Mouse (Mus musculus) spleen, adult 2 months (tissue): ENCODE measurements around the gene 9230112D13Rik. TPM values are rescaled to one million over a fixed set of nuclear protein-coding genes. Genes with fewer than 3 reads are reported as not detected.
A peak's percentile ranks its signal among the peaks of the same experiment; 100 is the strongest.

ENCODE experiments used
- DNase-seq, 2 experiments: peaks; one replicate each; pipeline versions ENCODE4 v3.0.0 to v3.0.0-alpha.2; 2012 to 2021; ENCODE audit warnings: low spot score in 2 of 2, low read depth in 1 of 2
- H3K27ac ChIP-seq: fragments of 200-500 bp; 2 replicates; pipeline ENCODE4 v1.5.1; 2012; ENCODE audit warnings: low read length, inconsistent platforms; ENCODE audit not compliant: insufficient read depth
- H3K27me3 ChIP-seq: fragments of 200-500 bp; 2 replicates; pipeline ENCODE4 v1.6.1; 2012; ENCODE audit warnings: mild to moderate bottlenecking, moderate library complexity, low read length, inconsistent platforms; ENCODE audit not compliant: control insufficient read depth, insufficient read depth
- H3K36me3 ChIP-seq: fragments of 200-500 bp; 2 replicates; pipeline ENCODE4 v1.6.1; 2012; ENCODE audit warnings: mild to moderate bottlenecking, low read length, inconsistent platforms; ENCODE audit not compliant: control insufficient read depth, insufficient read depth
- H3K4me1 ChIP-seq: fragments of 200-500 bp; 2 replicates; pipeline ENCODE4 v1.6.1; 2011; ENCODE audit warnings: inconsistent platforms; ENCODE audit not compliant: control insufficient read depth, insufficient read depth, insufficient read length
- H3K4me3 ChIP-seq: fragments of 200-500 bp; 2 replicates; pipeline ENCODE4 v1.5.1; 2011; ENCODE audit warnings: mild to moderate bottlenecking, inconsistent platforms; ENCODE audit not compliant: insufficient read depth, insufficient read length; ENCODE audit errors: extremely low read depth
- CTCF ChIP-seq: fragments of 200-500 bp; IDR thresholded peaks from 2 replicates; pipeline ENCODE4 v1.5.1; 2011; ENCODE audit warnings: mild to moderate bottlenecking, inconsistent platforms; ENCODE audit not compliant: insufficient read depth, insufficient read length, insufficient replicate concordance; ENCODE audit errors: extremely low read depth
- POLR2A ChIP-seq: fragments of 200-500 bp; IDR thresholded peaks from 2 replicates; pipeline ENCODE4 v1.6.1; 2011; ENCODE audit warnings: low read depth, low read length, inconsistent platforms
- WGBS: fragments of 180-500 bp; shearing (Covaris S2); methylation state at CpG from one replicate; pipeline ENCODE4 v1.1.7; 2018; 5-methylcytosine and 5-hydroxymethylcytosine counted together
- polyA plus RNA-seq: library from polyadenylated mRNA; depleted of rRNA; stranded (reverse); fragments of >200 nt; gene quantifications from 2 replicates; pipeline ENCODE4 v1.2.3, GENCODE M21; 2012

Gene 9230112D13Rik
- polyA plus RNA-seq, 1 experiment = not detected

DNA sequence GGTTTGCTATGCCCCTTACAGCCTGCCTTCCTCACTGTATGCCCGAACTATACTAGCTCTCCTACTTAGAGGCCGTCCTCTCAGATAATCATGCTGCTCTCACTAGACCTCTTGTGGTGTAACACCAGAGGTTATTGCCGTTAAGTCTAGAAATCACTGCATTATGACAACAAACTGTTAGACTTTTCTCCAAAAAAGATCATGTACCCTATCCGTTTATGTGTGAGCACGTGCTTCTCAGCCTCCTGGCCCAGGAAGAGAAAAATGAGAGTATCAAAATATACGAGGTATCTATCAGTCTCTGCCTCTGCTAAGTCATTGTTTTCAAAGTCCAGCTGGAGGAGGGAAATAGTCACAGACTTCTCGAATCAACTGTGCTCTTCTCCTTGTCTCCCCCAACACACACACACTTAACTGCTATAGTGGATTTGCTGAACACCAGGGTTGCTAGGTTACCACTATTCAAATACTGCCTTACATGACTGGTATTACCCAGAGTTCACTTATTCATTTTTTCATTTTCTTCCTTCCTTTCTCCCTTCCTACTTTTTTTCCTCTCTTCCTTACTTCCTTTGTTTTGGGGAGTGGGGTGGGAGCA, 13.7 kb downstream of the 9230112D13Rik start:
- Histone ChIP-seq H3K4me3 (no peak overlapping the region), H3K27ac (no peak overlapping the region), H3K36me3 (no peaks in the 10 kb centered on the region), H3K27me3 (peaks cover 4% of the 10 kb centered on the region; the same call in 1 of the 2 replicates), H3K4me1 (no peaks in the 10 kb centered on the region)
- DNase-seq = no peak
- TF ChIP-seq CTCF (no peak), POLR2A (no peak)
- WGBS = 43% methylated on average over 7 of the region's 7 CpGs

DNA sequence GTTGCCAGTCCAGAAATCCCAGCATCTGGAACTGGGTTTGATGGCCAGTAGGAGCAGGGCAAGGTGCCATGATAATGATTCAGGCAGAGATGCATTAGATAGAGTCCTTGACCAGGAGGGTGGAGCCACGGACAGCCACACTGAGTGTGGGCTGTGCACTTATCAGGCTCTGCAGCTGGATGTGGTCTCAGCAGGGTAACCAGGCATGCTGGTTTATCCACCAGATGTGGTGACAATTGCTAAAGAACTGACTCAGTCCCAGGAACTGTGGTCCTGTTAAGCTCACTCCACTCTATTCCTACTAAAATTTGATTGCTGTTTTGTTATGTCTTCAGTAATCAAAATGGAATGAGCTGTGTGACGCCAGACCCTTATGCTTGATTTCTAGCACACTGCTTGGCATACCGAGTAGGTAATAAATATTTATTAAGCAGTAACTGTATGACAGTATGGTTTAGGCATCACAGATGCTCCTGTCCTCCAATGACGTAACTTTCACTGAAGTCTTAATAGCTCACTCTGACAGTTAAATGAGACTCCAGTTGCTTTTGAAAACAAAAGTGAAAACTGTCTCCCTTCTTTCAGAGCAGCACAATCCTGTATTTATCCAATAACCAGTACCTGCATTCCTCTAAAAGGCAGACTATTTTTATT, 14.3 kb downstream of the 9230112D13Rik start:
- DNase-seq = no peak

DNA sequence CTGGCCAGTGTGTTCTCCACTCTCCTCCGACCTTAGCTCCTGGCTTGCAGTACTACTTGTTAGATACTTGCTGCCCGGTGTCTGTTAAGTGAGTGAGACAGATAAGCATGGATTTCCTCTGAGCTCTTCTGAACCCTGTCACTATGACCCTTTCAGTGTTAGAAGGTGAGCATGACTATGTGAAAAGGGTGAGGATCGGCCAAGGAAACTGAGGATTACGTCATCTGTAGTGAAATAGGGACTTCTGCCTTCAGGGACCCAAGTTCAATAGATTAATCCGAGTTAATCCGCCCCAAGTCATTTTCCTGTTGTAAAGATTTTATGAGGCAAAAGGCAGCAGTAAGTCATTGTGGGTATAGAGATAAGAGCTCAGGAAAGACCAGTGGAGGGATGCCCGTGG, 17.3 kb downstream of the 9230112D13Rik start:
- 56% methylated on average over 7 of the region's 7 CpGs for WGBS
- H3K4me1 ChIP-seq = peaks cover 4% of the 10 kb centered on the region
- H3K4me3 ChIP-seq = no peak overlapping the region
- H3K27me3 ChIP-seq = peaks cover 23% of the 10 kb centered on the region
- no peak overlapping the region for H3K27ac ChIP-seq
- TF ChIP-seq POLR2A = no peak
- TF ChIP-seq CTCF = no peak
- H3K36me3 ChIP-seq = no peaks in the 10 kb centered on the region
- DNase-seq = no peak

More for the DNA sequence above, 14.3 kb downstream of the 9230112D13Rik start:
- Histone ChIP-seq H3K4me1 (no peaks in the 10 kb centered on the region), H3K4me3 (no peak overlapping the region), H3K27ac (no peak overlapping the region), H3K27me3 (peaks cover 7% of the 10 kb centered on the region; the same call in 1 of the 2 replicates), H3K36me3 (no peaks in the 10 kb centered on the region)
- TF ChIP-seq CTCF = no peak
- TF ChIP-seq POLR2A = no peak
- WGBS = 51% methylated on average over 4 of the region's 4 CpGs

DNA sequence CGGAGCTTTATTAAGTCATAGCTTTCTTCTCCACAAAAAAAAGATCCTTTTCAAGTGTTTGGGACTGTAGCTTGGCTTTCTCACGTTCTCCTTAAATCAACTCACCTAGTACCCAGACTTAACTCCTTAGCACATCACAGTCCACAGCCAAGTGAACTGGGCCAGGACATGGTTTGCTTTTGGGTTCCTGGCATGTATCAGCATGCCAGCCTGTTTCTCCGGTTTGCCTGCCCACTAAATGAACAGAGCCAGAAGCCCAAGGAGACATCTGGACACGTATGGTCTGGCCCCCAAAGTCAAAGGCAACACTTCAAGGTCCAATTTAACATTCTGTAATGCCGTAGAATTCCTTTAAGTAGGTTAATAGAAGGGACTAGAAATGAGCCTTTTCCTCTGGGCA, 18.2 kb downstream of the 9230112D13Rik start:
- Histone ChIP-seq H3K36me3 (no peaks in the 10 kb centered on the region), H3K4me3 (no peak overlapping the region), H3K4me1 (peaks cover 4% of the 10 kb centered on the region), H3K27ac (no peak overlapping the region), H3K27me3 (peaks cover 24% of the 10 kb centered on the region)
- TF ChIP-seq POLR2A (no peak), CTCF (no peak)
- DNase-seq = no peak
- 87% methylated on average over 5 of the region's 5 CpGs for WGBS

DNA sequence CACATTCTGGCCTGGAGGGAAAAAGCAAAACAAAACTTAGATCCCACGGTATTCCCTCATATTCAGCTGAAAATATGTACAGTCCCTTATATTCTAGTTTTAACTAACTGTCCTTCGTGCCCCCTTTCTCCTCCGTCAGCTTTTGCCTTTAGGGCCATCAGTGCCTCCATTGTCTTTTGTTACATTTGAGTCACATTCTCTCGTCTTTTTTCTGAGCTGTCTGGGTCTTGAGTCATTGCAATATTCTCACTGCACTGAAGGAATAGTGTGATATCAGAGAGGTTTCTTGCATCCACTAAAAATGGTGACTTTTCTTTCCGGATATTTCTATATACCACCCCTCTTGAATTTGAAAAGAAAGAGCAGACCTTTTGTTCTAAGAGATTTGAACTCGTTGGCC, 18.8 kb downstream of the 9230112D13Rik start:
- TF ChIP-seq CTCF = no peak
- no peak for TF ChIP-seq POLR2A
- H3K27me3 ChIP-seq = peaks cover 24% of the 10 kb centered on the region
- no peak overlapping the region for H3K27ac ChIP-seq
- DNase-seq = no peak
- H3K36me3 ChIP-seq = no peaks in the 10 kb centered on the region
- WGBS = 74% methylated on average over 6 of the region's 6 CpGs
- no peak overlapping the region; the same call in 1 of the 2 replicates for H3K4me3 ChIP-seq
- H3K4me1 ChIP-seq = peaks cover 4% of the 10 kb centered on the region

DNA sequence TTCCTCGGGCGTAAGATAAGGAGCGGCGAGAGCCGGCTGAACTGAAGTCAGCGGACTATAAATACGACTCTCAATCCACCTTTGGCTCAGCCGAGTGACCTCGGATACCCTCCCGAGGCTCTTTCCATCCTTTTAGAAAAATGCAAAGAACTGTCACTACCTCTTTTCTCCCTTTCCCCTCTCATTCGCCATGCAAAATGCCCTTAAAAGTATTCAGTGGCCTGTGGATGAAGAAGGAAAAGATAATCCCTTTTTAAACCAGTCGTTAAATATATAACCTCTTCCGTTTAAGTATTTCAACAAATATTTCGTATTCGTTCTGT, 19.3 kb downstream of the 9230112D13Rik start, which contains the start of gene Bmpr1a:
TSS of gene Bmpr1a (minus strand) at position 17 of the 323 bp plus-strand sequence.
- 13% methylated on average over 15 of the region's 15 CpGs for WGBS
- Histone ChIP-seq H3K36me3 (no peaks in the 10 kb centered on the region), H3K4me3 (peak within 1 kb of the TSS; percentile 63), H3K27me3 (peaks cover 24% of the 10 kb centered on the region), H3K27ac (peak within 1 kb of the TSS; percentile 62), H3K4me1 (peaks cover 4% of the 10 kb centered on the region)
- no peak for DNase-seq
- no peak for TF ChIP-seq POLR2A
- no peak for TF ChIP-seq CTCF
